Mouse (Mus musculus) MN1 (cell line): ENCODE data around the gene Pyy.

ENCODE experiments used
- DNase-seq: peaks from one replicate; pipeline ENCODE4 v3.0.0-alpha.2; 2016; ENCODE audit warnings: low spot score

The Pyy gene

GRCm38 (mm10) chr11:102095676-102096075 lies 12.0 kb downstream of the Pyy start:
- DNase-seq = no peak

- DNase-seq = peak; percentile 87
Measured at GRCm38 (mm10) chr11:102089088-102089808, 18.4 kb downstream of the Pyy start.

- peak; percentile 86 for DNase-seq
Measured at GRCm38 (mm10) chr11:102087931-102088898, 19.4 kb downstream of the Pyy start, which contains the start of gene Mpp2. Mpp2 (minus strand) TSS chr11:102088515.

- DNase-seq = peak; percentile 91
Measured at GRCm38 (mm10) chr11:102087081-102087751, 20.4 kb downstream of the Pyy start.

- peak; percentile 77 for DNase-seq
Measured at GRCm38 (mm10) chr11:102086331-102086730, 21.3 kb downstream of the Pyy start.

GRCm38 (mm10) chr11:102084159-102084558 lies 23.5 kb downstream of the Pyy start:
- DNase-seq = no peak

GRCm38 (mm10) chr11:102083193-102083592 lies 24.4 kb downstream of the Pyy start:
- DNase-seq = peak; percentile 49

GRCm38 (mm10) chr11:102082322-102082721 lies 25.3 kb downstream of the Pyy start:
- DNase-seq = no peak

GRCm38 (mm10) chr11:102073722-102074121 lies 33.9 kb downstream of the Pyy start:
- no peak for DNase-seq

- no peak for DNase-seq
Measured at GRCm38 (mm10) chr11:102072729-102073128, 34.9 kb downstream of the Pyy start.

GRCm38 (mm10) chr11:102070426-102070825 lies 37.2 kb downstream of the Pyy start:
- no peak for DNase-seq

- DNase-seq = no peak
Measured at GRCm38 (mm10) chr11:102069633-102070032, 38.0 kb downstream of the Pyy start.

GRCm38 (mm10) chr11:102068969-102069368 lies 38.7 kb downstream of the Pyy start:
- peak; percentile 39 for DNase-seq

GRCm38 (mm10) chr11:102063076-102063475 lies 44.6 kb downstream of the Pyy start:
- DNase-seq = no peak

GRCm38 (mm10) chr11:102061941-102062473 lies 45.6 kb downstream of the Pyy start:
- DNase-seq = no peak

GRCm38 (mm10) chr11:102061236-102061940 lies 46.2 kb downstream of the Pyy start:
- DNase-seq = peak; percentile 65
